Mouse (Mus musculus): ENCODE measurements at regions not wholly inside any gene's neighbourhood (a gene's known extent, or its start where the extent isn't known, plus 50 kb on each side); places are given as distances from the start of the nearest gene placed in this dataset.

- no peak for TF ChIP-seq ZNF384 (IDR thresholded peaks at IDR 0.05; ENCODE audit: low read depth, low read length)
- TF ChIP-seq CHD2 (IDR thresholded peaks at IDR 0.05; ENCODE audit: low read depth, low read length), result no peak
- no peak for TF ChIP-seq ZC3H11A (IDR thresholded peaks at IDR 0.05; ENCODE audit: borderline replicate concordance, low read depth, low read length)
Measured at GRCm38 (mm10) chr14:24829001-24829400, 342.1 kb downstream of the Rps24 start.
